Mouse (Mus musculus) midbrain, embryonic 16.5 days (tissue): ENCODE data around the gene Ssbp2. TPM values are rescaled to one million over a fixed set of nuclear protein-coding genes. Genes with fewer than 3 reads are reported as not detected.

Experiments
- ATAC-seq: fragments of 200-750 bp; cut with Nextera tagmentation; 2 replicates; pipeline ENCODE4 v1.8.0; 2017; ENCODE audit warnings: moderate TSS enrichment
- H3K27ac ChIP-seq: fragments of 300-500 bp; sonication (generic); 2 replicates; pipeline ENCODE4 v1.5.1; 2014; ENCODE audit warnings: mild to moderate bottlenecking, low read length, mixed read lengths
- H3K27me3 ChIP-seq: fragments of 300-500 bp; sonication (generic); 2 replicates; pipeline ENCODE4 v1.6.1; 2014; ENCODE audit warnings: low read depth, low read length, mixed read lengths; ENCODE audit not compliant: control insufficient read depth, insufficient read depth
- H3K36me3 ChIP-seq: fragments of 300-500 bp; sonication (generic); 2 replicates; pipeline ENCODE4 v1.6.1; 2014; ENCODE audit warnings: mild to moderate bottlenecking, low read length, moderate library complexity, mixed read lengths; ENCODE audit not compliant: control insufficient read depth, insufficient read depth
- H3K4me1 ChIP-seq: fragments of 300-500 bp; sonication (generic); 2 replicates; pipeline ENCODE4 v1.6.1; 2014; ENCODE audit warnings: mild to moderate bottlenecking, low read length, mixed read lengths; ENCODE audit not compliant: control insufficient read depth, insufficient read depth
- H3K4me2 ChIP-seq: fragments of 300-500 bp; sonication (generic); 2 replicates; pipeline ENCODE4 v1.6.1; 2014; ENCODE audit warnings: mild to moderate bottlenecking, low read length, mixed read lengths
- H3K4me3 ChIP-seq: fragments of 300-500 bp; sonication (generic); 2 replicates; pipeline ENCODE4 v1.5.1; 2014; ENCODE audit warnings: low read depth, mild to moderate bottlenecking, low read length, moderate library complexity, mixed read lengths
- H3K9ac ChIP-seq: fragments of 300-500 bp; sonication (generic); 2 replicates; pipeline ENCODE4 v1.6.1; 2014; ENCODE audit warnings: low read depth, low read length, mixed read lengths
- H3K9me3 ChIP-seq: fragments of 300-500 bp; sonication (generic); replicated peaks from 2 replicates; pipeline ENCODE4 v1.6.1; 2014; ENCODE audit warnings: mild to moderate bottlenecking, low read length, mixed read lengths; ENCODE audit not compliant: control insufficient read depth, poor library complexity, severe bottlenecking
- WGBS: fragments of 180-500 bp; shearing (Covaris S2); extraction: QIAGEN DNeasy Blood & Tissue Kit; methylation state at CpG from one replicate; pipeline ENCODE4 v1.1.7; 2014; 5-methylcytosine and 5-hydroxymethylcytosine counted together
- polyA plus RNA-seq: library from polyadenylated mRNA; unstranded; fragments of >200 nt; fragmentation: Nextera tagmentation; extraction: Ambion mirVana; gene quantifications from 2 replicates; pipeline ENCODE4 v1.2.1, GENCODE M21; 2015

Gene Ssbp2
- polyA plus RNA-seq, 1 experiment from 2014 or later: 255 TPM

DNA sequence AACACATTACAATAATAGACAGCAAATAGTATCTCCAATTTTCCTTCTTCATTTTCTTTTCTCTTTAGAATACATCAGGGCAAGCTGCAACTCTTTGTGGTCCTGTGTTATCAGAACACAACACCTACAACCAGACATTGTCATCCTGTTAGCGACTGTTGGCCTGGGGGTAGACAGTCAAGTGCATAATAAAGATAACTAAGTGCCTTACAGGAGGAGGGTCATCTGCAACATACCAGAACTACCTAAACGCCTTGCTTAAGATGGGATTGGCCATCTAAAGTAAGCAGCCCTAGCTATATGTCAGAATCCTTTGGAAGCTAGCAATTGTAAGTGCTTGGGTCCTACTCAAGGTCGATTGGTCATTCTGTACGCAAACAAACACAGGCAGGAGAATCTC lies 2.1 kb upstream of the Ssbp2 start:
- H3K4me1 ChIP-seq: peaks cover 17% of the 10 kb centered on the region
- H3K27ac ChIP-seq: no peak overlapping the region
- WGBS: 80% methylated on average over 4 of the region's 4 CpGs
- H3K4me2 ChIP-seq: no peak overlapping the region
- no peaks in the 10 kb centered on the region for H3K9me3 ChIP-seq
- H3K4me3 ChIP-seq: no peak overlapping the region
- no peak overlapping the region for H3K9ac ChIP-seq
- no peaks in the 10 kb centered on the region for H3K36me3 ChIP-seq
- no peaks in the 10 kb centered on the region for H3K27me3 ChIP-seq
- ATAC-seq: no peak

GRCm38 (mm10) chr13:91459489-91459888 lies 594 bp upstream of the Ssbp2 start:
- Histone ChIP-seq H3K27me3 (no peaks in the 10 kb centered on the region), H3K36me3 (no peaks in the 10 kb centered on the region), H3K4me3 (no peak overlapping the region), H3K9ac (peak overlapping the region; percentile 77; the same call in 1 of the 2 replicates), H3K4me1 (peaks cover 30% of the 10 kb centered on the region), H3K27ac (peak overlapping the region; percentile 96), H3K4me2 (no peak overlapping the region), H3K9me3 (no peaks in the 10 kb centered on the region)
- no peak for ATAC-seq
- 26% methylated on average over 4 of the region's 4 CpGs for WGBS

GRCm38 (mm10) chr13:91460621-91461284 lies 670 bp downstream of the Ssbp2 start:
- Histone ChIP-seq H3K9me3 (no peaks in the 10 kb centered on the region), H3K36me3 (no peaks in the 10 kb centered on the region), H3K9ac (peak overlapping the region; percentile 91), H3K4me3 (peak overlapping the region; percentile 93), H3K4me1 (peaks cover 32% of the 10 kb centered on the region), H3K4me2 (peak overlapping the region; percentile 84), H3K27me3 (no peaks in the 10 kb centered on the region), H3K27ac (peak overlapping the region; percentile 96)
- under 1% methylated on average over 42 of the region's 70 CpGs for WGBS
- peak; percentile 99 for ATAC-seq

GRCm38 (mm10) chr13:91461299-91461698 lies 1.2 kb downstream of the Ssbp2 start:
- Histone ChIP-seq H3K27ac (peak overlapping the region; percentile 95), H3K4me3 (peak overlapping the region; percentile 93), H3K9me3 (no peaks in the 10 kb centered on the region), H3K4me2 (peak overlapping the region; percentile 84), H3K9ac (peak overlapping the region; percentile 91), H3K36me3 (no peaks in the 10 kb centered on the region), H3K27me3 (no peaks in the 10 kb centered on the region), H3K4me1 (peaks cover 32% of the 10 kb centered on the region)
- peak; percentile 12 for ATAC-seq
- 0% methylated on average over 10 of the region's 61 CpGs for WGBS

GRCm38 (mm10) chr13:91461711-91462351 lies 1.7 kb downstream of the Ssbp2 start:
- under 1% methylated on average over 51 of the region's 77 CpGs for WGBS
- H3K4me3 ChIP-seq: peak overlapping the region; percentile 93
- peak overlapping the region; percentile 91 for H3K9ac ChIP-seq
- H3K27ac ChIP-seq: peak overlapping the region; percentile 95
- peaks cover 32% of the 10 kb centered on the region for H3K4me1 ChIP-seq
- ATAC-seq: 0 out of 2 replicates have a peak, but pooled peaks have one; percentile 2
- H3K27me3 ChIP-seq: no peaks in the 10 kb centered on the region
- no peaks in the 10 kb centered on the region for H3K9me3 ChIP-seq
- H3K36me3 ChIP-seq: no peaks in the 10 kb centered on the region
- peak overlapping the region; percentile 84 for H3K4me2 ChIP-seq

- Histone ChIP-seq H3K27me3 (no peaks in the 10 kb centered on the region), H3K4me1 (peaks cover 32% of the 10 kb centered on the region), H3K9ac (peak overlapping the region; percentile 91), H3K9me3 (no peaks in the 10 kb centered on the region), H3K36me3 (no peaks in the 10 kb centered on the region), H3K4me3 (peak overlapping the region; percentile 93), H3K4me2 (peak overlapping the region; percentile 84), H3K27ac (peak overlapping the region; percentile 95; the same call in 1 of the 2 replicates)
- no peak for ATAC-seq
- WGBS: 0% methylated on average over 2 of the region's 2 CpGs
Measured at GRCm38 (mm10) chr13:91462395-91462794, 2.3 kb downstream of the Ssbp2 start.

- peak overlapping the region; percentile 84 for H3K4me2 ChIP-seq
- ATAC-seq: no peak
- H3K9ac ChIP-seq: no peak overlapping the region
- H3K4me3 ChIP-seq: peak overlapping the region; percentile 93
- 13% methylated on average over 9 of the region's 9 CpGs for WGBS
- H3K27ac ChIP-seq: no peak overlapping the region
- H3K27me3 ChIP-seq: no peaks in the 10 kb centered on the region
- peaks cover 32% of the 10 kb centered on the region for H3K4me1 ChIP-seq
- H3K9me3 ChIP-seq: no peaks in the 10 kb centered on the region
- H3K36me3 ChIP-seq: no peaks in the 10 kb centered on the region
Measured at GRCm38 (mm10) chr13:91462893-91463481, 2.9 kb downstream of the Ssbp2 start.

GRCm38 (mm10) chr13:91465002-91465715 lies 5.1 kb downstream of the Ssbp2 start:
- no peaks in the 10 kb centered on the region for H3K36me3 ChIP-seq
- no peak for ATAC-seq
- 89% methylated on average over 8 of the region's 8 CpGs for WGBS

More at GRCm38 (mm10) chr13:91465002-91465715, 5.1 kb downstream of the Ssbp2 start:
- Histone ChIP-seq H3K27ac (no peak overlapping the region), H3K4me2 (no peak overlapping the region), H3K9me3 (no peaks in the 10 kb centered on the region), H3K9ac (no peak overlapping the region), H3K4me3 (no peak overlapping the region), H3K27me3 (no peaks in the 10 kb centered on the region), H3K4me1 (peaks cover 23% of the 10 kb centered on the region)
